Comparison of ENCODE assay signal across 8 mouse cellular contexts in the genomic region with DNA sequence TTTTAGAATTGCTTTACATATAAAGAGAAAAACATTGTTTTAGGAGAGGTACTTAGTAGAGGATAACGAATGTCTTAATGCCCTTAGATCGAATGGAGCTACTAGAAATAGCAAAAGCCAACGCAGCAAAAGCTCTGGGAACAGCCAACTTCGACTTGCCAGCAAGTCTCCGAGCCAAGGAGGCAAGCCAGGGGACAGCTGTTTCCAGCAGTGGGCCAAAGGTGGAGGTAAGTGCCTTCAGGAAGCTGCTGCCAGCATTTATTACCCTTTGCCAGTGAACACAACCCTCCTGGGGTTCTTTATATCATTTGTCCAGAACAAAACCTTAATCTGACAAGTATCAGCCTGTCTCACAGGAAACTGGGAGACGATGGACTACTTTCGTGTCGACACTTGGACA. TPM values are rescaled to one million over a fixed set of nuclear protein-coding genes. Genes with fewer than 3 reads are reported as not detected.
A peak's percentile ranks its signal among the peaks of the same experiment; 100 is the strongest.
DNase-seq lines count a peak whose midpoint lies in the region; ATAC-seq and TF ChIP-seq lines count a peak whose summit lies in the region.

No protein-coding gene starts in this region.

- 74% methylated on average over 8 of the region's 8 CpGs for WGBS in hindbrain, embryonic 16.5 days
- WGBS in liver, postnatal 0 days (ENCODE audit: insufficient replicate concordance) = 47% methylated on average over 8 of the region's 8 CpGs

- no peak for TF ChIP-seq EP300 in liver, postnatal 0 days (IDR thresholded peaks at IDR 0.05; ENCODE audit: low read depth)

- peaks cover 23% of the 10 kb centered on the region for H3K36me3 ChIP-seq in hindbrain, embryonic 16.5 days (ENCODE audit: control insufficient read depth, insufficient read depth, low read length)
- H3K36me3 ChIP-seq in liver, postnatal 0 days (replicated peaks; ENCODE audit: insufficient read depth, low read length) = peaks cover 46% of the 10 kb centered on the region

- no peak for ATAC-seq in hindbrain, embryonic 16.5 days
- no peak for ATAC-seq in liver, postnatal 0 days

- H3K9me3 ChIP-seq in hindbrain, embryonic 16.5 days (ENCODE audit: control insufficient read depth, low read length) = no peaks in the 10 kb centered on the region
- H3K9me3 ChIP-seq in liver, postnatal 0 days (ENCODE audit: low read length) = no peaks in the 10 kb centered on the region

- H3K27ac ChIP-seq in layer of hippocampus, adult 2 months = peak overlapping the region; percentile 99; the same call in 1 of the 2 replicates
- H3K27ac ChIP-seq in hindbrain, embryonic 16.5 days (ENCODE audit: low read depth, low read length) = no peak overlapping the region
- H3K27ac ChIP-seq in liver, postnatal 0 days (ENCODE audit: low read depth) = peak overlapping the region; percentile 70

- H3K4me2 ChIP-seq in hindbrain, embryonic 16.5 days (ENCODE audit: low read length) = peak overlapping the region; percentile 97
- peak overlapping the region; percentile 94 for H3K4me2 ChIP-seq in liver, postnatal 0 days (ENCODE audit: low read depth, low read length)

- H3K9ac ChIP-seq in hindbrain, embryonic 16.5 days (ENCODE audit: low read depth, low read length) = 0 out of 2 replicates have a peak overlapping the region, but pooled peaks have one; percentile 5
- peak overlapping the region; percentile 98 for H3K9ac ChIP-seq in liver, postnatal 0 days (replicated peaks)

- DNase-seq in layer of hippocampus, adult 2 months (ENCODE audit: low spot score in 2 of 2) = no peak
- DNase-seq in layer of hippocampus, postnatal 25 days (ENCODE audit: extremely low spot score in 1 of 2, low spot score in 1 of 2) = no peak
- DNase-seq in fat pad, adult 2 months (ENCODE audit: extremely low read depth, low read depth, low spot score) = peak; percentile 70
- DNase-seq in liver, postnatal 0 days = no peak
- no peak for DNase-seq in left cerebral cortex, postnatal 10 days (ENCODE audit: extremely low spot score in 1 of 2, low spot score in 2 of 2)
- DNase-seq in retina, postnatal 1 day = no peak
- DNase-seq in retina, embryonic 14.5 days (ENCODE audit: low spot score) = no peak

- intact Hi-C loops in left cerebral cortex, postnatal 10 days (cut with DNase I) = no loop called here

- TF ChIP-seq CTCF in layer of hippocampus, adult 2 months (conservative IDR thresholded peaks at IDR 0.05) = no peak
- no peak for TF ChIP-seq CTCF in liver, postnatal 0 days (IDR thresholded peaks at IDR 0.05; ENCODE audit: low read depth)

- H3K27me3 ChIP-seq in hindbrain, embryonic 16.5 days (replicated peaks; ENCODE audit: control insufficient read depth, insufficient read depth, low read length) = no peaks in the 10 kb centered on the region
- H3K27me3 ChIP-seq in liver, postnatal 0 days (ENCODE audit: insufficient read depth, low read length) = no peaks in the 10 kb centered on the region

- H3K4me3 ChIP-seq in layer of hippocampus, adult 2 months = peak overlapping the region; percentile 70
- peak overlapping the region; percentile 10 for H3K4me3 ChIP-seq in hindbrain, embryonic 16.5 days (ENCODE audit: low read length)
- peak overlapping the region; percentile 93 for H3K4me3 ChIP-seq in liver, postnatal 0 days (ENCODE audit: low read depth, low read length)

- H3K4me1 ChIP-seq in hindbrain, embryonic 16.5 days (ENCODE audit: control insufficient read depth, insufficient read depth, low read depth, low read length) = peaks cover 18% of the 10 kb centered on the region
- H3K4me1 ChIP-seq in liver, postnatal 0 days (ENCODE audit: insufficient read depth) = peaks cover 22% of the 10 kb centered on the region

RNA-seq across cellular contexts. Expression of gene Rsrp1, which starts 1.8 kb away (rescaled TPM):
- total RNA-seq in layer of hippocampus, adult 2 months (2021) = 100 to 1,000 TPM; 237 to 277 TPM
- 100 to 1,000 TPM; 264 to 283 TPM for total RNA-seq in layer of hippocampus, postnatal 25 days (2021)
- polyA plus RNA-seq in hindbrain, embryonic 16.5 days (2015; fragmentation: Nextera tagmentation; extraction: Ambion mirVana) = 453 and 454 TPM in 2 replicates
- polyA plus RNA-seq in liver, postnatal 0 days (2015; fragmentation: Nextera tagmentation; extraction: Ambion mirVana) = 185 and 225 TPM in 2 replicates
- total RNA-seq in left cerebral cortex, postnatal 10 days (2021) = 100 to 1,000 TPM; 256 to 271 TPM

RNA-seq across cellular contexts. Expression of gene Syf2, which starts 5.5 kb away (rescaled TPM):
- total RNA-seq in layer of hippocampus, adult 2 months (2021) = 10 to 100 TPM; 53.1 to 56.2 TPM
- 10 to 100 TPM; 50.7 to 55.3 TPM for total RNA-seq in layer of hippocampus, postnatal 25 days (2021)
- 53.8 and 58.2 TPM in 2 replicates for polyA plus RNA-seq in hindbrain, embryonic 16.5 days (2015; fragmentation: Nextera tagmentation; extraction: Ambion mirVana)
- polyA plus RNA-seq in liver, postnatal 0 days (2015; fragmentation: Nextera tagmentation; extraction: Ambion mirVana) = 46.9 and 52.9 TPM in 2 replicates
- 10 to 100 TPM; 34.5 to 39.6 TPM for total RNA-seq in left cerebral cortex, postnatal 10 days (2021)

RNA-seq across cellular contexts. Expression of gene Tmem50a, which starts 10.4 kb away (rescaled TPM):
- total RNA-seq in layer of hippocampus, adult 2 months (2021) = 100 to 1,000 TPM; 102 to 108 TPM
- total RNA-seq in layer of hippocampus, postnatal 25 days (2021) = 100 to 1,000 TPM; 107 to 122 TPM
- 214 and 227 TPM in 2 replicates for polyA plus RNA-seq in hindbrain, embryonic 16.5 days (2015; fragmentation: Nextera tagmentation; extraction: Ambion mirVana)
- 87.6 and 88.5 TPM in 2 replicates for polyA plus RNA-seq in liver, postnatal 0 days (2015; fragmentation: Nextera tagmentation; extraction: Ambion mirVana)
- 100 to 1,000 TPM; 128 to 133 TPM for total RNA-seq in left cerebral cortex, postnatal 10 days (2021)

Comparison
In these comparisons a context has a peak if more than half of its experiments do, and no peak if none do; other contexts are left out.
1. H3K4me3 ChIP-seq: peak in every context shown above with its lines; median percentile 93 in liver, postnatal 0 days; 70 in layer of hippocampus, adult 2 months; 10 in hindbrain, embryonic 16.5 days.